Mouse (Mus musculus) monocyte, adult 5-6 weeks (primary cell): ENCODE data around the gene Exoc4. TPM values are rescaled to one million over a fixed set of nuclear protein-coding genes. Genes with fewer than 3 reads are reported as not detected.

Experiments used
- ATAC-seq: fragments of 153-309, 156-312 bp; replicated peaks from 2 replicates; pipeline ENCODE4 v1.8.0; 2017; ENCODE audit warnings: mild to moderate bottlenecking; ENCODE audit not compliant: low TSS enrichment, insufficient number of reproducible peaks, severe bottlenecking, poor library complexity, low FRiP score
- total RNA-seq: library from RNA; stranded (forward); fragments of 200-1000, 200-491, 200-594 nt; gene quantifications from 3 replicates; pipeline ENCODE4 v1.2.3, GENCODE M21; 2017

The Exoc4 gene
- total RNA-seq, 1 experiment from 2014 or later, result 47.5 TPM

DNA sequence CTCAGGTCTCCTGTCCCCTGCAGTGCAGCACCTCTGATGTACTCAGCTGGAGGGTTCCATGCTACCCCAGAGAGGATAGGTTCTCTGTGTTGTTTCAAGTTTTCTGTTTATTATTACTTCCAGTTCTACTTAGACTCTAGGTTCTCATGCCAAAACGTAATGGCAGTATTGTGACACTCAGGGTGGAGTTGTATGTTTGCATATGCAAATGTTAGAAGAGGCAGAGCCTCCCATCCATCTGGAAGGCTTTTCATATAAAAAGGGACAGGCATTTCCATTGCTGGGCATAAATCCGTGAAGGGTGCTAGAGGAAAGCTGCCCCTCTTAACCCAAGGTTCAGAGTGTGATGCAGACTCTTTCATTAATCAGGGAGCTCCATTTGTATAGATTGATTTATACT, 205.5 kb downstream of the Exoc4 start:
- no peak for ATAC-seq

DNA sequence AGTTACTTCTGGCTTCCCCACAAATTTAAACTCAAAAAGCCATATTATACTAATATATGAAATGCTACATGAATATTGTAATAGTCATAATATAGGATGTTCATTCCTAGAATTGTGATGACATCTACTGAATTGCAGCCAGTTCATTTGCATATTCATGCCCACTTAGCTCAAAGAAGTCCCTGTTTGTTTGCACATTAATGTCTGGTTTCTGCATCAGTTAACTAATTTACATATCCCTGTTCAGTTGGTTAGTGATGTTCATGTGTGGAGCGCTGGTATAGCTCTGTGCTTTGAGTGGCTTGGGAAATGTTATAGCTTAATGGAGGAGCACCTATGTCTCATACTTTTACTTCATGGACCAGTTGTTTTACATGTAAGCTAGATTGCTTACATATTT, 206.4 kb downstream of the Exoc4 start:
- ATAC-seq, result no peak

DNA sequence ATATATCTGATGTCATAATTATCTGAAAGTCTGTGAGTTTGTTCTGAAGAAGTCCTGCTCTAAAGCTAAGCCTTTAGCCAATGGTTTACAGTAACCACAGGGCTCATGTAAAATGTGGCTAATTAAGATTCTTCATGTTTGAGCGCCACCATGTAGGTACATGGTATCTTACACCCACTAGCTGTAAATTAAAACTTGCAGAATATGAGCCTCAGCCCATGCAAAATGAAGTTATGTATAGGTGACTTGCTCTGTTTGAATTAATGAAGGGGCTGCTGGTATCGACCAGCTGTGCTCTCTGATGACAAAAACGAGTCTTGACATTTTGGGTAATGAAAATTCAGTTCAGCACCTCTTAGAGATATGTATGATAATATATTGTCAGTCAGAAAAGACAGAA, 216.0 kb downstream of the Exoc4 start:
- no peak for ATAC-seq

DNA sequence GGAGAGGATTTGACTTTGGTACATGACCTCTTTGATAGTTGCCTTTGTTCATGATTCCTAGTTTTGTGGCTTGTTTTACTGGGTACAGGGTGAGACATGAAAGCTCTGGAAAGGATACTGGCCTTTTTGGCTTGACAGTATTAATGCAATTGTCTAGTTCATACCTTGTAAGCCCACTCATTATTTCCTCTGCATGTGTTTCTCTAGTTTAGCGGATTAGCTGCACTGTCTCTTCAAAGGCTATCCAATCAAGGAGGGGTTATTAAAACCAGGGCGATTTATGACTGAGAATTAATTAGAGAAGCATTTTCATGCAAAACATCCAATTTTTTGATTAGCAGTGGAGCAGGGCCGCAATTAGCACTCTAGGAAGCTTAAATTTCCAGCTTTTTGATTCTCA, 216.5 kb downstream of the Exoc4 start:
- ATAC-seq, result no peak

DNA sequence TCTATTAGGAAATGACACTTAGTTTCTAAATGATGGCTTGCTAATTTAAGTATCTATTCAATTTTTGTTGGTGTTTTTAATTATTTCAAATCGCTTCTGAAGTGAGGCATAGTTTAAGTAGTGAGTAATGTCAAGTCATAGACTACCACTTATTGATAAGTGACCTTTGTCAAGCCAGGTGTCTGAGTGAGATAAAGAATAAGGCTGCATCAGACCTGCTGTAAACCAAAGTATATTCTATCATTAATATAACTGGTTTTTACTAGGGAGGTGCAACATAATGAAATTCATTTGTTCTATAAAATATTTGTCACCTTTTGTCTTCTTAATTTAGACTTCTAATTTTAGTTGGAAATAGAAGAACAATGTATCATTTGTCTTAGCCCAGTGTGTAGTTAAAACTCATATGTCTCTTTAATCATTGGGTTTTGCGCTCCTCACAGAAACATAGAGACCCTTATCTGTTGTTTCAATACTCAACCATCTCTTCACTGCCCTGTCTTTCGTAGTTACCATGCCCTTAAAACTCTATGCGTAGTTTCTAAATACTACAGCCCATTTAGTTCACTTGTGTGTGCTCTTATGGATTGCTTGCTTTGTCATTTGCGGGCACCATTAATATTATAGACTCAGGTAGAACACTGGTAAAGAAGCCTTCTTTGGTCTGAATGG, 217.4 kb downstream of the Exoc4 start:
- ATAC-seq, result no peak

DNA sequence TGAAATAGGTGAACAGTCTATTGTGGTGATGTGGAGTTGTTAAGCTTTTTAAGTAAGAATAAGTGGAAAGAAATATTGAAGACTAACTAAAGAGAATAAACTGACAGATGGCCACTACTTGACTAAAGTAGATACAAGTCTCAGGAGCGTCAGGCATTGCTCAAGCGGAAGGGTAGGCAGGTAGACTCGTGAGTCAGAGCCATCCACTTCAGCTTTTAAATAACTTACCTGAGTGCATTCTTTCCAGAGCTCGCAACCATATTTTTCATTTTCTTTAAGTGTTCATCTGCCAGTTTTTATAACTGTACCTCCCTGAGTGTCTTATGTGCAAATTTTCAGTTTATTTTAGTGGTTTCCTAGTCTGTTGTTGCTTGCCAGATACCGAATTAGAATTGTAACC, 219.6 kb downstream of the Exoc4 start:
- no peak for ATAC-seq

DNA sequence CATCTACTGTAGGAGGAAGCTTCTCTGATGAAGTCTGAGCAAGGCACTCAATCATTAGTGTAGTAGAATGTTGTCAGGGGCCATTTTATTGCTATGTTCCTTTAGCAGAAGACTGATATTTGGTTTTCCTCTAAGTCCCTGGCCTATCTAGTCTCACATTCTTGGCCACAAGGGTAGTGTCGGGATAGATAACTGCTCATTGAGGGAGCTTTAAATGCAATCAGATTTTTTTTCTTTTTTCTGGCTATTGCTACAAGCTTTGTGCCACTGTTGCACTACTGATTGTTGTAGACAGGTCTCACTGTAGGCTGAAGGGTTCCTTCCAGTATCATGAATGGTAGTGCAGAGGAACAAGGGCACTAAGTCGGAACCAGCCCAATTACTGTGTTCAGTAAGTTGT, 227.2 kb downstream of the Exoc4 start:
- ATAC-seq, result no peak

DNA sequence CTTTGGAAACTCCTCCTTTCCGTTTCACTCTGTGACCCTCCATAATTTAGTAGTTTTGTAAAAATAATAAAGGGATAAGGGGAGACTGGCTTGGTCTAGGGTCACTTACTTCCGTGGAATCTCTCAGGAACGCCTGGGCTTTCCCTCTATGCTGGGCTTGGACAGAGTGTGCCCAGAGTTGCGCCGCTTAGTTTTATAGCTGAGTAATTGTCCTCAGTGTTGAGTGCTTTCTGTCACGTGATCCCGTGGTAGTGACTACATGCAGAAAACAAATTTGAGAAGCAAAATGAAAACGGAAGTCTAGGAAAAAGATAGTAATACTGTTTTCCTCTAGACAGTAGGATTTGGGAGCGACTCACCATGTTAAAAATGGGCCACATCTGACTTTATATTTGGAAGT, 235.7 kb downstream of the Exoc4 start:
- no peak for ATAC-seq

DNA sequence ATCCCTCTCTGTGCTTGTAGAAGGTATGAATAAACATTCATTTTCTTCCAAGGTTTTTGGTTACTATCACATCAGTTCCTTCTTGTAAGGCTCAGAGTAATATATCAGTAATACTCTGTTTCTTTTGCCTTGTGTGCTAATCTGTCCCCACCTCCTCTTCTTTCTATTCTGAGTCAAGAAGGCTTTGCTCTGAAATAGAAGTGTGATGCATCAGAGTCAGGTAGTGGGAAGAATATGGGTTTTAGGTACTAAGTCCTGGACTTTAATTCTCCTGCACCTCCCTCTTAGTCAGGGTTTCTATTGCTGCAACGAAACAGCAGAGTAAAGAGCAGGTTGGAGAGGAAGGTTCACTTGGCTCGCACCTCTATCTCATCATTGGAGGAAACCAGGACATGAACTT, 240.9 kb downstream of the Exoc4 start:
- ATAC-seq, result no peak

DNA sequence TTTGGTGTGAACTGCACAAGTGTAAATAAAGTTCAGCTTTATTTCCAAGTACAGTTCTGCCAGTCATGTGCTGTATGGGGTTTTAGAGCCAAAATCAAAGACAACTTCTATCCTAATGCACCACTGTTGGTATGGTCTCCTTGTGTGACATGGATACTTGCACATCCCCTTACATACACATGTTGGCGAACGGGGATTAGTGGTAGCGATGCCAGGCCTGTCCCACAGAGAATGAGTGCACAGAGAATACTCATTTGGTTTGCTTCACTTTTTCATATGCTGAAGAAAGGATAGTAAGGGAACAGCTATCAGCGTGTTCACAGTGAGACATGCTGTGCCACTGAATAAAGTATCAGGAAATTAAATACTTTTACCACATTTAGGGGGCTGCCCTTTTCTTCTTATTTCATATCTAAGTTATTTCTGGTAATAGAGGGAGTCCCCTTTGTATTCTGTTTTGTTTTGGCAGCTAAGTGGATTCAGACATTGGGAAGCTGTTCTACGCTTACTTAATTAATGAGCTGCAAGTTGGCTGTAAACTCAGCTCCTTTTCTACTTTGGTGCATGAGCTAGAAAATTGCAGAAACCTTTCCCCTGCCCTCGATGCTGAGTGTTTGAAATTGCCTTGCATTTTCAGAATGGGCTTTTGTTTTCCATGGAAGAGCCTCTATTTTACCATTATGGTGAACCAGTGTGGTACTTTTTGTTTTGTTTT, 247.4 kb downstream of the Exoc4 start:
- ATAC-seq, result no peak

DNA sequence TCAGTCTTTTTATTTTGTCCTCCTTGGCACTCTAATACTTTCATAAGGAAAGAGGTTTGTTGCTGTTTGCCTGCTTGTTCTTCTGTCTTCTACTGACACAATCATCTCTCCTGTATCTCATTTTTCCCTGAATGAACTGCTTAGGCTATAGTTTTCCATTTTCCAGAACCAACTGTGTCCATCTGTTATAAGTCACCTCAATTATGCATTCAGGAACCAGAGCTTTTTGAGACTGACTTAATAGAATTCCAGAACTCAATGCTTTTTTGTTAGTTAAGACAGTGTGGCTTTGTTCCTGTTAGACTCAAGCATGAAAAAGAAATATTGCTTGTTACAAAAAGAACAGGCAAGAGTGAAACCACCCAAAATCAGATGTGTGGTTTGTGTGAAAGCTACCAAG, 248.5 kb downstream of the Exoc4 start:
- no peak for ATAC-seq

DNA sequence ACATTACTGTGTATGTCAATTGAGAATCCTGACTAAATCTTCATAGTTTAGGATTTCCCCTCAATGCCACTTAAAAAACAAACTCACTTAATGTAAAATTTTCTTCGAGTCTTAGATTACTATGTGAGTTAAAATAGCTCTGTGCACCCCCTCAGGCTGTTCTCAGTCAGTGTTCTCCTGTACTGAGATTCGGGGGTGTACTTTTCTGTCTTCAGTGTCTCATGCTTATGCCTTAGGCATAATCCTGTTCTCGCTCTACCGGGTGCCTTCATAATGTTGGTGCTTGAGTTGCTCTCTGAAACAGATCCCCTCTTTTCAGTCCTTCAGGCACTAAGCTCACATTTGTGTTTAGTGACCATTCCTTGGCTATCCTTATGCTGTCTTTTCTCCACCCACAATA, 253.5 kb downstream of the Exoc4 start:
- ATAC-seq, result no peak

DNA sequence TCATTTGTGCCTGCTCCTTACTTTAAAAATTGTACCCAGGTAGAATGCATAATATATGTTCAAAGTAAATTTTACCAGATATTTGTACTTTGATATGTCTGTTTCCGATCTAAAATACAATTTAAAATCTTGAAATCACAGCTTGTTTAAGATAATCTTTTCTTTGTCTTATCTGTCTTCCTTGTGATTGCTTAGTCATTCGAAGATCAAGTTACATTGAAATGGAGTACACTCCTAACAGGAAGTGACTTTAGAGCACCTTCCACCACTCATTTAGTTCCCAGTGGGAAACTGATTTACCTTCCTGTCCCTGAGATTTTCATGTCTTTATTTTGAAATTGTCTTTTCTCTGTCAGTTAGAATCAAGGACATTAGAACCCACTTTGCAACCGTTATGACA, 254.5 kb downstream of the Exoc4 start:
- ATAC-seq, result no peak

DNA sequence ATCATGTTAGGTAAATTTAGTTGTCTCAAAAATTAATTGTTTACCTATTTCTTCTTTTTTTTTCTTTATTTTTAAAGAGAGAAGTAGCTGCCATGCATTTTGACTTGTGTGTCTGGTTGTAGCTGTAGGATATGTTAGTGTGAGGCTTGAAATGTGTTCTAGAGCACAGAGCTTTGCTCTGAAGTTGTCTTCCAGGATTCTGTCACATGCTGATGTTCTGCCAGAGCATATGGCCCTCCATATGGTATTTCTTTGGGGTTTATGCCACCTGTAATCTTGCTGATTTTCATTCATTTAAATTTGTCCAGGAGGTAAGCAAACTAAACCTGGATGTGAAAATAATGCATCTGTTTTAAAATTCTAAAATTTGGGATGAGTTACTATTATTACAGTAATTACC, 258.2 kb downstream of the Exoc4 start:
- no peak for ATAC-seq

DNA sequence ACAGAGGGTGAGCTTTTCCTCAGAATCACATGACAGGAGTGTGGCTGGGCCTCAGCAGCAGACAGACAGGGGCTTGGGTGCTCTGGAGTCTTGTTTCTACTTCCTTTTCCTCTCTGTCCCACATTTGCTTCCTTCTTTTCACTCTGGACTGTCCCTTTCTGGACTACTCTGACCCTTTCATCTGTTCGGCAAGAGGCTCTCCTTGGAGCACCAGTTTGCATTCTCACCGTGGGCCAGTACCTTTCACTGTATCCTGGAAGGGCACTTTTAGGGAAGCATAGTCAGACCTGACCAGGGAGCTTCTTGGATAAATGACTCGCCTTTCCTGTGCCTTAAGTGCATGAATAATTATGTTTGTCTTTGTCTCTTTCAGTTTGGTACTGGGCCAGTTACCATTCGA, 266.5 kb downstream of the Exoc4 start:
- no peak for ATAC-seq

DNA sequence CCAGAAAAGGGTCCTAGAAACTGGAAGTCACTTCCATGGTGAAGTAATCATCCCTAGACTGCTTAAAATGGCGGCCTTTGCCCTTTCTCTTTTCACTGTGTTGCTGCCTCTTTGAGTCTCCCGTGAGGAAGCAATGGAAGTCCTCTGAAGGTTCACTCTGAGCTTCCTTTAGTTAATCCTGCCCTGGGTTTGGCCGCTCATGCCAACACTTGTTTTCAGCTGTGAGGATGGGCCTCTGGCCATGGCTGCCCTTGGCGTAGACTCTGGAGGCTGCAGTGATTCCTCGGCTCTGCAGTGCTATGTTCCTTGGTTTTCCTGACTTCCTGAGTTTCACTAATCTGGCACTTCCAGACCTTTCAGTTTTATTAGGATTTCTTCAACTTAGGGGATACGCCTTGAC, 267.9 kb downstream of the Exoc4 start:
- no peak for ATAC-seq

DNA sequence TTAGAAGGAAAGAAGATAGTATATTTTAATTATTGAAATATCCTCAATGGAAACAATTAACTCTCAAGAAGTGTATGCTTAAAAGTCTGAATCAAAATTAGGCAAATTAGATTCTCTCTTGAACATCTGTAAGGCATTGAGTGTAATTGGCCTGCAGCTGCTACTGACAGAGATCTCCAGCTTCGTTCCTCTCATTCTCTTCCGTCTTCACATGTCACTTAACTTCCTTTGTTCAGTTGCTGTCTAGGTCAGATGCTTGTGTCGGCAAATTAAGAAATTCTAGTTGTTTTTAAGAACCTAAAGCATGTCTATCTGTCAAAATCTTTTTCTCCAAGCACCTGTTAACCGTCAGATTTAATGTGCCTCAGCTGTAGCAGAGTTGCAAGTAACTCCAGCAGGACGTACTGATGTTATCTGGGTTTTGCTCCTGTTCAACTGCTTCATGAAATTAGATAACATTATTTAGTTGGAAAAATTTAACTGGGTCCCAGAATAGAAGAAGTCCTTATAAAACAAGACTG, 269.1 kb downstream of the Exoc4 start:
- ATAC-seq, result no peak

DNA sequence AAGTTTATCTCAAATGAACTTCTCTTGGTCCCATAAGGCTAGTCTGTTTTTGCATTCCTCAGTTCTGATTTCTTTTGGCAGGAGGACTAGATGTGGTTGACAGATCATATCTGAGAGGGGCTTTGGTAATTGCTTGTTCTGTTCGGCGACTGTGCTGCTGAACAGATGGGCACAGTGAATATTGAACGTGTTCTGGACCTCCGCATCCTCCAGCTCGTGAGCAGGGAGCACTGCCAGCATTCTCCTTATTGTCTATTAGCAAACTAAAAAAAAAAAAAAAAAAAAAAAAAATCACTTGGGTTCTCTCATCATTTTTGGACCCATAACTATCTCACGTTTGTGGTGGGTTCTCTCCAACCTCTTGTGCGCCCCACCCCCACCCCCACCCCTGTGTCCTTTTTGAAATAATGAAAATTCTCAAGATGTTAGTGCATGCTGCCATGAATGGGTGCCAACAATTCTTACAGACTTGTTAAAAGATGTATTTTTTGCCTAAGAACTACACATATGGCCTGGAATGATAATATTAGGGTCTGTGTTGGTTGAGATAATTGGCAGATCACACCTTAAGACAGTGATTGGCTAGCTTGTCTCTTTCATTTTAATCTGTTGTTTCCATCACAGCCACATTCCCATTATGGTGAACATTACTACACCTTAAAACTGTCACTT, 276.9 kb downstream of the Exoc4 start:
- no peak for ATAC-seq

DNA sequence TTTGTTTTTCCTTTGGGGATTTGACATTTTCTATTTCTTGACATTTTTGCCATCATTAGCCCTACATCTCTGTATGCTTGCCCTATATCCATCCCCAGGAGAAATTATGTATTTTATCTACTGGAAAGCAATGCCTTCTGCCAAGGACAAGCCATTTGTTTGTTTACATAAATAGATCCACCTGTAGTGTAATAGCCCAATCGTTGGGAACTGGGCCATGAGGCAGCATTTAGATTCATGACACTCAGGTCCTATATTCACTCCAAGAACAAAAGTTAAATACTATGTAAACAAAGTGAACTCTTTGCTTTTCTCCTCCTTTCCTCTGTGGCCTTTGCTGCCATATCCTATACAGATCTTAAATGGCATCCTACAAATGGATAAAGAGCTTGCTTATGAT, 291.5 kb downstream of the Exoc4 start:
- no peak for ATAC-seq

DNA sequence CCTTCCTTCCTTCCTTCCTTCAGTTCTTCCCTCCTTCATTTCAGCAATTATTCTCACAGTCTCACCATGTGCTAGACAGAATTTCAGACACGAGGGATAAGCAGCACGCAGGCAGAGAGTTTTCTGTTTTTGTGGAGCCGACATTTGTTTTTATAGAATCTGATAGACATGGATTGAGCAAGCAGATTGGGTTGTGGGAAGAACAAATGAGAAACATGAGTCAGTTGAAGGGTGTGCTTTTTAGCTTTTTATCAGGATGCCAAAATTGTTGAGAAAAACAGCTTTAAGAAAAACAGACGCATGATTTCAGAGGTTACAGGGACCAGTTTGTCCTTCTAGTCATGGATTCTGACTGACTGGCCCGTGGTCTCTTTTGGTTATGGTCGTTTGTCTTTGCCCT, 293.8 kb downstream of the Exoc4 start:
- no peak for ATAC-seq
